Mouse (Mus musculus): Measurements from ENCODE around the gene Csnk1g2.

DNA sequence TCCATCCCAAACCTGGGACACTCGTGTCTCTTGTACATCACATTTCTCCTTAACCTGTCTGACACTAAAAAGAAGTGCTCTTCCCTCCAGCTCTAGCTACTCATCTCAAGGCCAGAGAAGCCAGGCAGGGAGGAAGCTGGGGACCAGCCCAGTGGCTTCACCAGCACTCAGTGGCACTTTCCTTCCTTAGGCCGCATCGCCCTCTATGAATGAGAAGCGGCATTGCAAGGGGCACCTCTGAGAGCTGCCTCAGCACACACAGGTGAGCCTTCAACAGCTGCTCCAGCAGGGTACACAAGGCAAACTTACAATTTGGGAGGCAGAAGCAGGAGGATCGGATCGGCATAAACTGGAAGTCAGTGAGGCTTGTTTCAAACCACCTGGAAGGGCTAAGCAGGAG lies 61.6 kb downstream of the Csnk1g2 start:
- TF ChIP-seq CTCF (IDR thresholded peaks at IDR 0.05; ENCODE audit: control insufficient read depth, insufficient read depth, low read length) (peak; percentile 95), POLR2A (IDR thresholded peaks at IDR 0.05; ENCODE audit: borderline replicate concordance, control insufficient read depth, low read depth, low read length) (no peak)

Measured in bone marrow, adult 2 months (tissue).